Comparison of ENCODE assay signal across 8 mouse cellular contexts in the genomic region with DNA sequence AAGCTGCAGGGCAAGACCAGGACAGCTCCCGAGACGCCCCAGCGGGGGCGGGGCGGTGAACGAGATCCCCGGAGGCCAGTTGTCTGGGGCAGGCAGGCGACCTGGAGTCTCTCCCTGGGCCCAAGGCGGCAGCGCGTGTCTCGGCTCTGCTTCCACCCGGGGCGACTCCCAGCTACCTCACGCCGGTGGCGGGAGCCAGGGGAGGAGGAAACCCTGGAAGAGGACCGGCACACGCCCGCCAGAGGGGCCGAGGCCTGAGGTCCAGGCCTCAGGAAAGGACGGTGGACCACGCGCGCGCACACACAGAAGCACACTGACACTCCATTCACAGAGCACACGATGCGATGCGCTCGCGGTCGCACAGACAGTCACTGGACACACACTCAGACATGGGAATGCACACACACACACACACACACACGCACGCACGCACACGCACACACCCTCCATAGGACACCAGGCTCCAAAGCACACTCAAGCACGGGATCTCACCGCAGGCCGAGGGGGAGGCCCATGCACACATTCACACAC. TPM values are rescaled to one million over a fixed set of nuclear protein-coding genes. Genes with fewer than 3 reads are reported as not detected.
DNase-seq lines count a peak whose midpoint lies in the region; ATAC-seq lines count a peak whose summit lies in the region.

No protein-coding gene starts in this region.

- no peaks in the 10 kb centered on the region for H3K36me3 ChIP-seq in embryonic facial prominence, embryonic 14.5 days (ENCODE audit: control insufficient read depth, insufficient read depth, low read length)
- no peaks in the 10 kb centered on the region for H3K36me3 ChIP-seq in limb, embryonic 10.5 days
- no peaks in the 10 kb centered on the region for H3K36me3 ChIP-seq in midbrain, embryonic 12.5 days

- no peaks in the 10 kb centered on the region; the same call in 1 of the 2 replicates for H3K4me1 ChIP-seq in embryonic facial prominence, embryonic 14.5 days (ENCODE audit: control insufficient read depth, insufficient read depth, low read length)
- H3K4me1 ChIP-seq in limb, embryonic 10.5 days = peaks cover 48% of the 10 kb centered on the region
- peaks cover 28% of the 10 kb centered on the region for H3K4me1 ChIP-seq in midbrain, embryonic 12.5 days

- WGBS in embryonic facial prominence, embryonic 14.5 days = 0% methylated on average over 3 of the region's 39 CpGs
- WGBS in limb, embryonic 10.5 days = under 1% methylated on average over 37 of the region's 39 CpGs
- under 1% methylated on average over 39 of the region's 39 CpGs for WGBS in midbrain, embryonic 12.5 days

- intact Hi-C loops in heart, postnatal 14 days (cut with DNase I) = loop anchor here (5.0 to 10.0 kb wide), 4 partner anchors 352 to 472 kb away; no protein-coding TSS in a partner anchor

- H3K9ac ChIP-seq in embryonic facial prominence, embryonic 14.5 days (ENCODE audit: low read depth, low read length) = peak overlapping the region; percentile 81
- peak overlapping the region; percentile 81 for H3K9ac ChIP-seq in midbrain, embryonic 12.5 days (replicated peaks)

- no peak for ATAC-seq in embryonic facial prominence, embryonic 14.5 days (ENCODE audit: low read depth)
- no peak for ATAC-seq in midbrain, embryonic 12.5 days (ENCODE audit: low FRiP score, low read depth)

- H3K27ac ChIP-seq in embryonic facial prominence, embryonic 14.5 days (replicated peaks; ENCODE audit: low read depth, low read length) = peak overlapping the region; percentile 13; the same call in 1 of the 2 replicates
- H3K27ac ChIP-seq in limb, embryonic 10.5 days = peak overlapping the region; percentile 88
- no peak overlapping the region for H3K27ac ChIP-seq in midbrain, embryonic 12.5 days (replicated peaks)

- DNase-seq in thymus, postnatal 14 days = peak; percentile 10
- no peak for DNase-seq in thymus, postnatal 25 days
- DNase-seq in embryonic facial prominence, embryonic 14.5 days (ENCODE audit: low spot score) = no peak
- peak; percentile 52 to 58 for DNase-seq in heart, postnatal 14 days
- peak; percentile 68 for DNase-seq in limb, embryonic 10.5 days (ENCODE audit: low spot score)
- no peak for DNase-seq in yolk sac, embryonic 10.5 days (ENCODE audit: low spot score)
- DNase-seq in c-Kit-positive CD71-positive TER-119-positive erythroid progenitor cells, embryonic 14.5 days (ENCODE audit: low spot score) = no peak

- peak overlapping the region; percentile 80 for H3K4me2 ChIP-seq in embryonic facial prominence, embryonic 14.5 days (ENCODE audit: low read depth, low read length)
- peak overlapping the region; percentile 98 for H3K4me2 ChIP-seq in midbrain, embryonic 12.5 days (replicated peaks)

- H3K27me3 ChIP-seq in embryonic facial prominence, embryonic 14.5 days (replicated peaks; ENCODE audit: control insufficient read depth, insufficient read depth, low read length) = no peaks in the 10 kb centered on the region
- peaks cover 49% of the 10 kb centered on the region for H3K27me3 ChIP-seq in limb, embryonic 10.5 days (ENCODE audit: low read depth, poor library complexity, severe bottlenecking)
- peaks cover 86% of the 10 kb centered on the region for H3K27me3 ChIP-seq in midbrain, embryonic 12.5 days

- peak overlapping the region; percentile 57 for H3K4me3 ChIP-seq in embryonic facial prominence, embryonic 14.5 days (ENCODE audit: low read depth, low read length)
- peak overlapping the region; percentile 77 for H3K4me3 ChIP-seq in limb, embryonic 10.5 days
- peak overlapping the region; percentile 72 for H3K4me3 ChIP-seq in midbrain, embryonic 12.5 days

- no peaks in the 10 kb centered on the region for H3K9me3 ChIP-seq in embryonic facial prominence, embryonic 14.5 days (ENCODE audit: control insufficient read depth, low read length)
- H3K9me3 ChIP-seq in limb, embryonic 10.5 days (replicated peaks) = no peaks in the 10 kb centered on the region
- no peaks in the 10 kb centered on the region for H3K9me3 ChIP-seq in midbrain, embryonic 12.5 days

RNA-seq across cellular contexts. Expression of a gene that starts 1.7 kb away (rescaled TPM):
- polyA plus RNA-seq in embryonic facial prominence, embryonic 14.5 days (2014; fragmentation: Nextera tagmentation; extraction: Ambion mirVana) = 21.6 and 22.5 TPM in 2 replicates
- total RNA-seq in heart, postnatal 14 days (2021) = 1 to 10 TPM; 3.2 to 6.8 TPM
- 10.7 and 16.0 TPM in 2 replicates for polyA plus RNA-seq in limb, embryonic 10.5 days (2016; fragmentation: Nextera tagmentation; extraction: Ambion mirVana)
- 19.4 and 30.6 TPM in 2 replicates for polyA plus RNA-seq in midbrain, embryonic 12.5 days (2016; fragmentation: Nextera tagmentation; extraction: Ambion mirVana)

RNA-seq across cellular contexts. Expression of a gene that starts 6.9 kb away (rescaled TPM):
- polyA plus RNA-seq in embryonic facial prominence, embryonic 14.5 days (2014; fragmentation: Nextera tagmentation; extraction: Ambion mirVana) = 34.3 and 35.4 TPM in 2 replicates
- 10 to 100 TPM; 29.7 to 30.4 TPM for total RNA-seq in heart, postnatal 14 days (2021)
- 52.6 and 58.1 TPM in 2 replicates for polyA plus RNA-seq in limb, embryonic 10.5 days (2016; fragmentation: Nextera tagmentation; extraction: Ambion mirVana)
- 35.5 and 44.5 TPM in 2 replicates for polyA plus RNA-seq in midbrain, embryonic 12.5 days (2016; fragmentation: Nextera tagmentation; extraction: Ambion mirVana)

RNA-seq across cellular contexts. Expression of a gene that starts 37.0 kb away (rescaled TPM):
- polyA plus RNA-seq in embryonic facial prominence, embryonic 14.5 days (2014; fragmentation: Nextera tagmentation; extraction: Ambion mirVana) = 87.3 and 96.8 TPM in 2 replicates
- 10 to 100 TPM; 39.4 to 42.4 TPM for total RNA-seq in heart, postnatal 14 days (2021)
- 135 and 142 TPM in 2 replicates for polyA plus RNA-seq in limb, embryonic 10.5 days (2016; fragmentation: Nextera tagmentation; extraction: Ambion mirVana)
- 166 and 167 TPM in 2 replicates for polyA plus RNA-seq in midbrain, embryonic 12.5 days (2016; fragmentation: Nextera tagmentation; extraction: Ambion mirVana)

Comparison
In these comparisons a context has a peak if more than half of its experiments do, and no peak if none do; other contexts are left out.
1. DNase-seq: peak in thymus, postnatal 14 days (single experiment), heart, postnatal 14 days (2 of 2) and limb, embryonic 10.5 days (single experiment); none in thymus, postnatal 25 days (single experiment), embryonic facial prominence, embryonic 14.5 days (single experiment), yolk sac, embryonic 10.5 days (single experiment) and c-Kit-positive CD71-positive TER-119-positive erythroid progenitor cells, embryonic 14.5 days (single experiment).
2. Peak in every context shown above with its lines, with median percentiles within 50 percentile points of each other: H3K4me3 ChIP-seq.